Mouse (Mus musculus): ENCODE measurements at regions not wholly inside any gene's neighbourhood (a gene's known extent, or its start where the extent isn't known, plus 50 kb on each side); places are given as distances from the start of the nearest gene placed in this dataset.

GRCm38 (mm10) chr9:73272614-73273013 lies 159.4 kb downstream of the Rsl24d1 start:
- TF ChIP-seq USF1 (IDR thresholded peaks at IDR 0.05; ENCODE audit: low read depth) (no peak), POLR2A (IDR thresholded peaks at IDR 0.05; ENCODE audit: insufficient read length, low read depth) (no peak), TCF3 (IDR thresholded peaks at IDR 0.05; ENCODE audit: insufficient read length, low read depth) (no peak), TCF12 (IDR thresholded peaks at IDR 0.05; ENCODE audit: insufficient read depth, poor library complexity, severe bottlenecking) (no peak), MAX (IDR thresholded peaks at IDR 0.05; ENCODE audit: low read depth) (no peak)
